Mouse (Mus musculus): Measurements from ENCODE around the gene Kif5c.

Kif5c gene

DNA sequence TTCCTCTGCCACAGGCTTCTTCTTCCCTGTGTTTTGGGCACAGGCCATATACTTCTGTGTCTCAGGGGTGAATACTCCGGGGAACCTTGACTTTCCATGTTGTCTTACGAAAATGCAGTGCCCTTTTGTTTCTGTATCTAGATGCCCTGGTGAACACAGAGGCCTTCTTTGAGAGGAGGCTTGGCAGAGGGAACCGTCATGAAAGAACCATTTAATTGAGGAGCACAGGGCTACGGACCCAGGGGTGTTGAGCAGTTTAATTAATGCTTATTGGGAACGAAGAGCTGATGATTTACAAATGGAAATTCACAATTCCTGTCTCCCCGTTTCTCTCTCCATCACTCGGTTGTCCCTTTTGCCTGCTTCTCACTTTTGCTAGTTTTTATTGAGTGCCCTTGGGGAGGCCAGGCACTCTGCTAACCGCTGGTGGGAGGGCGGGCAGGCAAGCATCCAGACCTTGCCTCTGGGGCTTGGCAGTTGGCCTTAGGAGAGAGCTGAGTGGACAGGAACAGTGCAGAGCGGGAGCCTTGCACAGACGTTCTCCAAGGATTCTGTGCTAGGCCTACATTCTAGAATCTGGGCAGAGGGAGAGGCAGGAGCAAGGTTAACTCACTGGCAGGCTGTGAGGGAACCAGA is 186.8 kb downstream of the Kif5c start:
- DNase-seq = no peak

DNA sequence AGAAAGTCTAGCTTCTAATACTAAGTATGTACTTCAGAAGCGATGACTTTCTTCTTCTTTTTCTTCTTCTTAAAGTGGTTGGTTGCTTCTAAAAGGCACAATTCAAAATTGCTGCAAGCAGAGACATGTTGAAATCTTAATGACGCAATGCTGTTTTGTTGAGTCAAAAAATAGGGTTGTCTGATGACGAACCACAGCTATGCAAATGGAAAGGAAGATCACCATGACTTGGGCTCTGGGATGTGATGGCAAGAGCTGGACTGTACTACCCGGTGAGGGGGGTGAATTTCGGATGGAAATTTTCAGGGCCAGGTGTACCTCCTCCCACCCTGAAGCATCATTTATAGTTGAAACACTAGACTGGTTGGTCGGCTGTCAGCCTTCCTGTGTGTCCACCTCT is 190.4 kb downstream of the Kif5c start:
- DNase-seq = no peak

DNA sequence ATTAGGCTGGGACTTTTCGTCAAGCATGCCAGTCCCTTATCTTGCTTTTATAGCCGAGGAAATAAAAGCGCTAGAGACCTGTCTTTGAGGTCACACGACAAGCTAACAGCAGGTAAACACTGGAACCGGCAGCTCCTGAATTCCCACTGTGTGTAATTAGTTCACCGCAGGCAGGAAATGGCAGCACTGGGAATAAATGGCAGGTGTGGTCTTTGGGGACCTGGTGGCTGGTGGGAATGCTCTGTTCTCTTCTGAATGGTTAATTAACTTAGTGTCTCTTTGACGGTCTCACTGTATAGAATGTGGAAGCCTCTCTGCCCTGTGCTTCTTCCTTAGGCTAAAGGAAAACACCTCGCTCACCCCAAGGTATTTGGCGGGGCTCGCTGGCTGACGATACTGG is 192.3 kb downstream of the Kif5c start:
- no peak for DNase-seq

DNA sequence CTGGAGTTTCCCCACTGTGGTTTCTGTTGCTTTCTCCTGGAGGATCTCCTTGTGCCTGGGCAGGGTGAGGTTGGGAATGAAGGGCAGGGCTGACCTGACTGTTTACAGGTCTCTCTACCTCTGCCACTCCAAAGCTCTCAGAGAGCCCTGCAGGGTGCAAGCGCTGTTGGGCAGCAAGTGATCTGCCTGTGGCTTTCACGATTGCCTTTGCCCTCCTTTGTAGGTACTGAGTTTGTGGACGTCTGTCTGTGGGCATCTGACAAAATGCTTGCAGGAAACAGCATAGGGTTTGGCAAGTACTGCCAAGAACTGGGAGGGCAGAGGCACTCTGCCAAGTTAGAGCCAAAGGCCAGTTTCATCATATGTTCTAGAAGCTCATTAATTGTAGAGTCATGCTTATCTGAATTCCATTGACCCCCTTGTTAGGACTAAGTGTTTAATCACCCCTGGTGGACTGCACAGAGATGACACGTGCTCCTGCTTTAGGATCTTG is 192.8 kb downstream of the Kif5c start:
- no peak for DNase-seq

DNA sequence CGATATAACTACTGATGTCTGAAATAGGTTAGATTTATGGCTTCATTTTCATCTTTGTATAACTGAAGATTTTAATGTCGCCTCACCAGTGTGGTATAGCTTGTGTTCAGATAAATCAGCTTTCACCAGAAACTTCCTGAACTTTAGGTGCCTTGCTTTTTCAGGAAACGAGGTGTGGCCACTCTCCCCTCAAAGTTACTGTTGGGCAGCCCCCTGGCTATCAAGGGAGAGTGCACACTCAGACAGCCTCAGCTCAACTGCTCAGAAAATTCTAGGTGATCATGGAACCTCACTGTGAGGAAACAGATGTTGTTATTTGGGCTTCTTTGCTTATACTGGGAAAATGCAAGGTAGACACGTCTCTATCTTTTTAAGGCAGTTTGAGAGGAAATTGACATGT is 194.1 kb downstream of the Kif5c start:
- DNase-seq = no peak

DNA sequence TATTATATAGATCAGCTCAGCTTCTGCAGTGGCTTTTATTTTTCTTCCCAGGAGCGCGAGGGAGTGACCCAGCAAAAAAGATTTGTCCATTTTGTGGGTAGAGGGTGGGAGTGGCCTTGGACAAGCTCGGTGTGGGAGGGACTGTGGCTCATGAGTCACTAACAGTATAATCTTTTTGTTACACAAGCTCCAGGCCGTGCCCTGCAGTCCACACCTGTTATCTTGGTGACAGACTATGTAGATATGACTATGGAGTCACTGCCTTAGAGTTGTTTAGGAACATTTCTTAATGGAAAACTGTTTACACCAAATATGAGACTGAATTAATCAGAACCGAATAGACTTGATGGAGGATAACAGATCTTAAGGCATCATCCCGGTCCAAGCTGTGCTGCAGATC is 194.9 kb downstream of the Kif5c start:
- DNase-seq = no peak

DNA sequence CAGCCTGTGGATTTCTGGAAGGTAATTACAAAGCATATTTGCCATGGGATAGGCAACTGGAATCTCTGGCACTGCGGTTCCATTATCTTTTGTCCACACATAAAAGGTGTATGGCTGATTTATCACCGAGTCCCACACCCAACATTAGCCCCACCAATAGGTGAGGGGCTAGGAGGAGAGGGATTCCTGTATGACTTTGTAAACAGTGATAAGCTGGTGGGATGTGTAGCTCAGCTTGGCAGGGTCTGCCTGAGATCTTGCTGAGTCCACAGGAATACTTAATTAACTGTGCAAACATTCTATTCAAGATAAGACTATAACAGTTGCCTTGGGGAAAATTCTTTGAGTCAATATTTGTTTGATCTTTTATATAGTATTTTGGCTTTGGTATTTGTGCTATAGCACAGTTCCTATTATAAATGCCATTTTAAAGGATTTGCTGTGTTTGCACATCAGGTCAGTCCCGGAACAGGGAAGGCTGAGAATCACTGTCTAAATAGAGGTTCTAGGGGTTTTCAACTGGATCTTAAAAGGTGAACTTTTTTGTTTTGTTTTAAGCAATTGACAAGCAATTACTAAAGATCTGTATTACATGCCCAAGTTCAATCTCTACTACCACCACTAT is 196.7 kb downstream of the Kif5c start:
- DNase-seq = no peak

DNA sequence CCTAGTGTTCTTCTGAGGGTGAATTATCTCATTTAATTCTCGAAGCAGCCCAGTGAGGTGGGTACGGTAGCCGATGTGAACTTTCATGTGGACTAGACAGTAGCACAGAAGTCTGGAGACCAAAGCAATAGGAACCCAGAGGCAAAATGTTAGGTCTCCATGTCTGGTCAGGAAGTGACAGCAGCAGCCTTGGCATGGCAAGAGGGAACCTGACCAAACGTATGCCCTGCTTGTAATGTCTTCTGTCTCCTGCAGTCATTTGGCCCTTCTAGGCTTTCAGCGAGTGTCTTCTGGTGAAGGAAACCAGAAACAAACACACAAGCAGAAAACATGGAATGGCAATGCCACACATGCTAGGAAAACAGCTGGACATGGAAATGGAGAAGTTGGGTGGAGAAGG is 197.5 kb downstream of the Kif5c start:
- DNase-seq = no peak

DNA sequence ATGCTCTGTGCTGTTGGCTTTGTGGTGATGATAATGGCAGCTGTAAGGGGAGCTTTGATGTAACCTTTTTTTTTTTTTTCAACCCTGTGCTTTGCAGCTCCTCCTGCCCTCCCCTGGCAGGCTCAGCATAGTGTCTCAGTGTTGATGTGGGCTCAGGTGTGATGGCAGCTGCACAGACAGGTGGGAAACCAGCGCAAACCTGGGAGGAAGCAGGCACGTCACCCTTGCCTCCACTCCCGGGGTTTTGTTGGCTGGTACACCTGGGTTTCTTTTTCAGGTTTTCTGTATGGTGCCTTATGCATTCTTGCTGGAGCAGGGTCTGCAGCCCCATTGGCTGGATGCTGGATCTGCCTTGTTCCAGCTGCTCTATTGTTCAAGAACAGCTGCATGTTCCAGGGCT is 198.1 kb downstream of the Kif5c start:
- DNase-seq = peak; percentile 23 to 53

DNA sequence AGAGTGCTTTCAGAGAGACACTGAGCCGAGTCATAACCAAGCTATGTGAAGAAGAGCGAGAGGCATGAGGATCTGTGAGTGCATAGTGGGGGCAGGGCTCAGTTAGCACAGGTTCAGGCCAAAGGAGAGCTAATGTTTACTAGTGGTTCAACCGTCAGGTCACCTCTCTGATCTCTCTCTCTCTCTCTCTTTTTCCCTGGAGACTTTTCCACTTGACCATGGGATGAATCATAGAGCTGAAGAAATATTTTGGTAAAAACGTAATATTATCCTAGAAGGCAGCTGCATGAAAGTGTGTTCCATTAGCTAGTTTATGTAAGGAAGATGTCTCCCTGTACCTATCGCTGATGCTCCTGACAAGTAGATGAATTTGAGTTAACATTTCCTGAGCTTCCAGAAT is 199.0 kb downstream of the Kif5c start:
- DNase-seq = no peak

DNA sequence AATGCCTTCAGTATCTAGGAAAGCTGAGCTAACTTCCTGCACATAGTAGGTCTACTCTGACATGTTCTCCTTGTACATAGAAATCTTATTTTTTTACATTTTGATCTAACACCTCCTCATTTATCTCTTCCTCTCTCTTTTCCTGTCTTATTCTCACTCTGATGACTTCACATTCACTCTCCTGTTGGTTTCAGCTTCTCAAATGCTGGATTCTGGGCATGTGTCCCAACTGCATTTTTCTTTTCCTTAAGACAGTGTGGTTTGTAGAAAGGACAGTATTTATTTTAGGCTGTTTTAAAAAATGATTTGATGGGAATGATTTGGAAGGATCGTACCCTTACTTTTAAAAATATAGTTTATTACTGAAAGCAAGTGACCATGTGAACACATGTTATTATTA is 203.2 kb downstream of the Kif5c start:
- DNase-seq = no peak
